Mouse (Mus musculus) hindbrain, embryonic 10.5 days (tissue): ENCODE data around the gene Zfhx2. TPM values are rescaled to one million over a fixed set of nuclear protein-coding genes. Genes with fewer than 3 reads are reported as not detected.
A peak's percentile ranks its signal among the peaks of the same experiment; 100 is the strongest.

Experiments
- DNase-seq: peaks from one replicate; pipeline ENCODE4 v3.0.0-alpha.2; 2017; ENCODE audit warnings: low spot score
- H3K27ac ChIP-seq: fragments of 300-500 bp; sonication (generic); 2 replicates; pipeline ENCODE4 v1.5.1; 2016; ENCODE audit warnings: mild to moderate bottlenecking, moderate library complexity
- H3K27me3 ChIP-seq: fragments of 300-500 bp; sonication (generic); 2 replicates; pipeline ENCODE4 v1.6.1; 2016; ENCODE audit warnings: mild to moderate bottlenecking; ENCODE audit not compliant: poor library complexity, insufficient read depth, severe bottlenecking
- H3K36me3 ChIP-seq: fragments of 300-500 bp; sonication (generic); 2 replicates; pipeline ENCODE4 v1.6.1; 2016; ENCODE audit warnings: mild to moderate bottlenecking, moderate library complexity
- H3K4me1 ChIP-seq: fragments of 300-500 bp; sonication (generic); replicated peaks from 2 replicates; pipeline ENCODE4 v1.6.1; 2016; ENCODE audit warnings: mild to moderate bottlenecking
- H3K4me3 ChIP-seq: fragments of 300-500 bp; sonication (generic); 2 replicates; pipeline ENCODE4 v1.5.1; 2016; ENCODE audit warnings: mild to moderate bottlenecking, moderate library complexity
- H3K9me3 ChIP-seq: fragments of 300-500 bp; sonication (generic); 2 replicates; pipeline ENCODE4 v1.6.1; 2016; ENCODE audit warnings: mild to moderate bottlenecking, moderate library complexity
- WGBS: fragments of 180-500 bp; shearing (Covaris S2); methylation state at CpG from one replicate; pipeline ENCODE4 v1.1.7; 2016; 5-methylcytosine and 5-hydroxymethylcytosine counted together
- polyA plus RNA-seq: library from polyadenylated mRNA; unstranded; fragments of >200 nt; fragmentation: Nextera tagmentation; extraction: Ambion mirVana; gene quantifications from 2 replicates; pipeline ENCODE4 v1.2.1, GENCODE M21; 2016

Gene Zfhx2
- polyA plus RNA-seq, 1 experiment from 2014 or later = 17.7 TPM

DNA sequence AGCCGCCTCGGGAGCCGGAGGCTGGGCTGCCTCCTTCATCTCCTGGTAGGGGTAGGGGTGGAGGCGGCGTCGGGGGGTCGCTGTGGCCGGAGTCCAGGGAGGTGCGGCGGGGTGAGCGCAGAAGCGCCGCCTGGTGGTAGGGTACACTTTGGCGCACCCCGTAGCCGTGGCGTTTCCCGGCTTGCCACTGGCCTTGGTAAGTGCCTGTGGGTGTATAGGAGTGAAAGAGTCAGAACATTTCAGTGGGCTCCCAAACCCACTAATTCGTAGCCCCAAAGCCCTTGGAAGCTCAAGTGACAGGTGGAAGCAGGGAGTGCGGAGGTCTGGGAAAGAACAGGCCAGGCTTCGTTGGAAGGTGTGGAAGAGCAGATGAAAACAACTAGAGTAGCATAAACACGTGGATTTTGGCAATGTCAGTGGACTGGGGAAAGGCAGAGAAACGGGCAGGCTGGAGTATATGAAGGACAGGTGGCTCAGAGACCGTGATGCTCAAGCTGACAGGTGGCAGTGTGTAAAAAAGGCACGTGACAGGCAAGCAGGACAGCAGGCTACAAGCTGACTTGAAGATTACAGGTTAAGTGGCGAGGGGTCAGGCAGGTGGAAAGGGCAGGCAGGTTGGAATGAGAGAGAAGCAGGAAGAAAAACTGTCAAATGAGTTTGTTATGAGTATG, 22.0 kb upstream of the Zfhx2 start:
- peaks cover 94% of the 10 kb centered on the region for H3K27me3 ChIP-seq
- 9% methylated on average over 26 of the region's 26 CpGs for WGBS
- 0 out of 2 replicates have a peak overlapping the region, but pooled peaks have one; percentile 86 for H3K27ac ChIP-seq
- H3K4me3 ChIP-seq = peak overlapping the region; percentile 73
- no peaks in the 10 kb centered on the region for H3K36me3 ChIP-seq
- H3K4me1 ChIP-seq = peaks cover 48% of the 10 kb centered on the region
- DNase-seq = peak; percentile 36
- no peaks in the 10 kb centered on the region for H3K9me3 ChIP-seq

DNA sequence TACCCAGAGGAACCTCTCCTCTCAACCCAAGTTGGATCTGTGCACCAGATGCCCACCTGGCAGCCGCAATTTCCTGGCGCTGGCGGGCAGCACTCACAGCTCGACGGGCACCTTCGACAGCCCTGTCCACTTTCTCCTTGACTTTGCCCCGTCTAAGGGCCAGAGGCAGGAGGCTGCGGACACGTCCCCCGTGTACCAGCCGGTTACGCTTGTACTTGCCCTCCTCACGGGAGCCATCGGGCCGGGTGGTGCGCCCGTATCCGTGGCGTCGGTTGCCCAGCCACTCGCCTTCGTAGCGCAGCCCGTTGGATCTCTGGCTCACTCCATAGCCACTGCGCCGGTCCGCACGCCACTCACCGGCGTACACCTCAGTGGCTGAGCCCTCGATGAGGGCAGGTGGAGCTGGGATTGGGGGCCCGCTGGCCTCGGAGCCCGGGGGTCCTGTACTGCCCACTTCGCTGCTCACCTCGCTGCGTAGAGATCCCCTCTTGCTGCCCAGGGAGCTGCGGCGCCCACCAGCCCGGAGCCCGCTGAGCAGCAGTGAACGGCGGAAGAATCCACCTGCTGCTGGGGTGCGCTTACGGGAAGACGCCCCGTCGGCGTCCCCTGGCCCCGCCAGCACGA, 21.3 kb upstream of the Zfhx2 start:
- Histone ChIP-seq H3K4me1 (peaks cover 54% of the 10 kb centered on the region), H3K9me3 (no peaks in the 10 kb centered on the region), H3K36me3 (no peaks in the 10 kb centered on the region), H3K4me3 (peak overlapping the region; percentile 73; the same call in 1 of the 2 replicates), H3K27me3 (peaks cover 96% of the 10 kb centered on the region), H3K27ac (no peak overlapping the region)
- WGBS = 71% methylated on average over 51 of the region's 51 CpGs
- DNase-seq = no peak

DNA sequence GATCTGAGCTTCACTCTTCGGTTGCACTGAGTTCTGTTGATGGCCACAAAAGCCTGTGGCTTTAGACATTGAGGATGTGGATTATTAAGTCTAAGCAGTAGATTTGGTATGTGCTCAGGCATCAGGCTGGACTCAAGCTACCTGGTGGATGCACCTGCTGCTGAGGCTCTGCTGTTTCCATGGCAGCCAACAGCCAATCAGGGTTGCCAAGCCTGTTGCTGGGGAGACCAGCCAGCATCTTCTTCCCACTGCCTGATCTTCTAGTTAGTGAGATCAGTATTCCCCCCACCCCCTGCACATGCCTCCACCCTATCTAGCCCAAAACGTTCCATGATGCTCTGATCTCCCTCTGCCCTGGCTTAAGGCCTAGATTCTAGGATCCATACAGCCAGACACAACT, 19.6 kb upstream of the Zfhx2 start:
- H3K27me3 ChIP-seq = peaks cover 90% of the 10 kb centered on the region
- WGBS = 86% methylated on average over 2 of the region's 2 CpGs
- no peaks in the 10 kb centered on the region for H3K9me3 ChIP-seq
- no peak overlapping the region for H3K27ac ChIP-seq
- no peak overlapping the region for H3K4me3 ChIP-seq
- H3K4me1 ChIP-seq = peaks cover 67% of the 10 kb centered on the region
- DNase-seq = no peak
- H3K36me3 ChIP-seq = no peaks in the 10 kb centered on the region

DNA sequence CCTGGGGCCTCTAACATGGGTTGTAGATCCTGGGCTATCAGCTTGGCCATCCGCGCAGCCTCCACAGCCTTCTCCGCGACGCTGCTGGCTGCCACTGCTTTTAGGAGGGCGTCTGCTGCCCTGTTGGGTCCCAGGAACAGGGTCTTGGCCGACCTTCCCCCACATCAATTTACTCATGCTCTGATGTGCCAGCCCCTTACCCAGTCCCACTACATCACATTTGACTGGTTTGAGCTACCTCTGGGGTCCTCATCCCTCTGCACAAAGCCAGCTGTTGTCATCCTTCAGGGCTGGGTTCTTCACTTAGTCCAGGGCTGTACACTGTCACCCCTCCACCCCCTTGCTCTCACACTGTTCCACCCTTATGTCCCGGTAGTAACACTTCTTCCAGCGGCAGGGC, 18.0 kb upstream of the Zfhx2 start:
- Histone ChIP-seq H3K27ac (peak overlapping the region; percentile 63; the same call in 1 of the 2 replicates), H3K36me3 (no peaks in the 10 kb centered on the region), H3K9me3 (no peaks in the 10 kb centered on the region), H3K27me3 (peaks cover 73% of the 10 kb centered on the region), H3K4me3 (no peak overlapping the region), H3K4me1 (peaks cover 67% of the 10 kb centered on the region)
- DNase-seq = no peak
- WGBS = 31% methylated on average over 9 of the region's 9 CpGs

DNA sequence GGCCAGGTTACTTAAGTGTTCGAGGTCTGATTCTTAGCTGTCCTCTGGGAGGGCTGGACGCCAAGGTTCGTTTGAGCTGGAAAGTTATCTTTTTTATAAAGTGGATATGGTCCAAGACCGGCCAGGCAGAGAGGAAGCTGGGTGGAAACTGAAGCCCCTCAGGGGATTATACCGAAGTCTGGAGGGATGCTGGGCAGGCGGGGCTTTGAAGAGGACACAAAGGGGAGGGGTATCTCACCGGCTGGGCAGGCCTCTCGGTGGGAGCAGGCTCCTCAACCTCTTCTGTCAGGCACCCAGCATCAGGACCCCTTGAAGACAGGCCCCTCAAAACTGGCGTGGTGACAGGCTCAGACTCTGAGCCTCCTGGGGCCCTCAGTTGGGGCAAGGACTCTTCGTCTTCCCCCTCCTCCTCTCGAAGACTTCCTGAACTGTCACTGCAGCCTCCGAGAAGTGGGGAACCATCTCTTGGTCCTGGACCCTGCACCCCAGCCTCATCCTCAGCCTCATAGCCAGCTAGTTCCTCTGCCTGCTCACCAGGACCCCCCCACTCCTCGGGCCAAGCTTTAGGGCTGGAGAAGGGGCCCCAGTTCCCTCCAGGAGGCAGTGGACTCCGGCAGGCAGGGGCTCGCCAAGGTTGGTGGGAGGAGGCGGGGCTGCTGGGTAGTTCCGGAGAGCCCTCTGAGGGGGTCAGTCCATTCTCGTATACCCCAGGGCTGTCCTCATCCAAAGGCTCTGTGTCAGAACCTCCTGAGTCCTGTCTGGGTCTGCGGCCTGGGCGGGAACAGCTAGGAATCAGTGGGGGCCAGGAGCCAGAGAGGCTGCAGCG, 17.1 kb upstream of the Zfhx2 start:
- WGBS = 15% methylated on average over 21 of the region's 21 CpGs

DNA sequence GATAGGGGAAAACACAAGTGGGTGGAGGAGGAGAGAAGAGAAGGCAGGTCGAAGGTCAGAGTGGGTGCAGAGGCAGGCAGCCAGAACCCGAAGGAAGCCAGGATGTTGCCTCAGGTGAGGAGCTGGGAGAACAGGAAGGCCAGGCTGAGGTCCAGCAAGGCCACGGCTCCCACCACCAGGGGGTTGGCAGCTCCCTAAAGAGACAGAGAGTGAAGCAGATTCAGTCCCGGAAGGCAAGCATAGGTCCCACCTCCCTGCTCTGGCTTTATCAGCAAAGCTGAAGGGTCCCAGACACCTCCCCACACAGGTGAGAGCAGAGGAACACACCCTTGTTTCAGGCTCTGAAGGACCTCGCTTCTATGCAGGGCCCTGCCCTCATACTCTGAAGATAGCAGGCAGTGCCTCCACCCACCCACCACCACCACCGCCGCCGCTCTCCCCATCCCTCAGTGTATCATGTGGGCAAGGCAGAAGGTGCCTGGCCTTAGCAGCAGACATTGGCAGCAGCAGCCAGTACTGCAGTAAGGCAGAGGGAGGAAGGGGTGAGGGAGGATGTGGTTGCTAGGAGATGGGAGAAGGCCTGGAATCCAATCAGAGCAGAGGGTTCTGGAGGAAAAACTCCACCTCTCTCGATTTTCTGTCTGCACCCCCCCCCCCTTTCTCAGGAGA, 16.2 kb upstream of the Zfhx2 start:
- Histone ChIP-seq H3K36me3 (no peaks in the 10 kb centered on the region), H3K27me3 (peaks cover 63% of the 10 kb centered on the region), H3K4me3 (no peak overlapping the region), H3K27ac (no peak overlapping the region; the same call in 1 of the 2 replicates), H3K4me1 (peaks cover 56% of the 10 kb centered on the region), H3K9me3 (no peaks in the 10 kb centered on the region)
- peak; percentile 43 for DNase-seq
- 31% methylated on average over 9 of the region's 9 CpGs for WGBS

More for the DNA sequence above, 17.1 kb upstream of the Zfhx2 start:
- H3K27ac ChIP-seq = peak overlapping the region; percentile 63
- no peaks in the 10 kb centered on the region for H3K9me3 ChIP-seq
- no peak for DNase-seq
- H3K36me3 ChIP-seq = no peaks in the 10 kb centered on the region
- H3K4me1 ChIP-seq = peaks cover 63% of the 10 kb centered on the region
- peak overlapping the region; percentile 29 for H3K4me3 ChIP-seq
- H3K27me3 ChIP-seq = peaks cover 72% of the 10 kb centered on the region

DNA sequence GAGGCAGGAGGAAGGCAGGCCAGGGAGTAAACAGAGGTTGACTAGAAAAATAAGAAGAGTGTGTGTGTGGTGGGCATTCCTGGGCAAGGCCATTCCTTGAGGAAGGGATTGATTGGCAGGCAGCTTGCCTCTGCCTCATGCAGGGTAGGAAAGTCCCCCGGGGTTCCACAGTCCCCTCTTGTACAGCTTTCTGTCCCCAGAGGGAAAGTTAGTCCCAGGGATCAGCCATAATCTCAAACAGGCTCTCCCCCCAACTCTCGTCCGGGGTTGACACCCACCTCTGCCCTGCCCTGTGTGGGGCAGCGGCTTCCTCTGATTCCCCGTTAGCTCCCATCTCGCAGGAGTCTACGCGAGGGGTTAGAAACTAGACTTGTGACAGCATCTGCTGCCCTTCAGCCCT, 14.9 kb upstream of the Zfhx2 start:
- no peaks in the 10 kb centered on the region for H3K9me3 ChIP-seq
- no peak for DNase-seq
- WGBS = 65% methylated on average over 8 of the region's 8 CpGs
- H3K4me3 ChIP-seq = no peak overlapping the region
- peaks cover 56% of the 10 kb centered on the region for H3K4me1 ChIP-seq
- no peak overlapping the region for H3K27ac ChIP-seq
- H3K27me3 ChIP-seq = peaks cover 51% of the 10 kb centered on the region
- peaks cover 5% of the 10 kb centered on the region; the same call in 1 of the 2 replicates for H3K36me3 ChIP-seq

DNA sequence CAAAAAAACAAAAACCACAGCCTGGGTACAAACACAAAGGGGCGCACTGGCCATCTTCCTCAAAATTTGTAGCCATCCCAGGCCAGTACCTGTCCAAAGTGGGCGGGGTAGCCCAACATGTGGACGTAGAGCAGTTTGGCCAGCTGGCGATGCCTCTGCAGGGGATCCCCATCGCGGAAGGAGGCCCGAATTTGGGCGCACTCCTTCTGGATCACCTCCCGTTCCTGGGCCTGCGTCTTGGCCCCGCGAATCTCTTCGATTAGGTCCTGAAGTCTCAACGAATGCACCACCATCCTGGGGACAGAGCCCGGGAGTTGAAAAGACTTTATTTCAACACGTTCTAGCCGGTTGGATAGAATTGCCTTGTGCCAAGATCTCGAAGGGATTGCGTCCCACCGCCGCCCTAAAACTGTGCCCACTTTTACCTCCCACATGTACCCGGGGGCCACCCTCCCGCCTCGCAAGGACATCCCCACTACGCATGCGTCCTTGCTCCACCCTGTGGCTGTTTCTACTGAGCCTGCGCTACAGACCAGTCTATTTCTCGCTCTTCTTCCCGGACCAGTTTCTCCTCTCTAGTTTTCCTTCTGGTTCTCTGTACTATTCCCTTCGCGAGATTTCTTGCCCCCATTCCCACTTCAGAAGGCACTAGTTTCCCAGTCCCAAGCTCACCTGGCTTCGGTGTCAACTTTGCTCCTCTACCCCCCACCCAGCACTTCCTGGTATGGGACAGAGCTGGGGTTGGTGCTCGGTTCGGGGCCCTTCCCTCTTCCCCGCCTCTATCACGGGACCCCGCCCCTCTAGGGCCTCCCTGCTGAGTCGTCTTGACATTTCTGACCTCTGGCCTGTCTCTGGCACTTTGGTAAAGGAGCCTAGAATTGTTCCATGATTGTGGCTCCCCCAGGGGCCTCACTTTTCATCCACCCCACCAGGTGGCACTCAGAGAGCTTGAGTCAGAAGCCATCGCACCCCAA, 14.0 kb upstream of the Zfhx2 start, which contains the start of gene Ap1g2:
Ap1g2 (minus strand) TSS at position 758 of the 974 bp plus-strand sequence.
- H3K36me3 ChIP-seq = peaks cover 8% of the 10 kb centered on the region

DNA sequence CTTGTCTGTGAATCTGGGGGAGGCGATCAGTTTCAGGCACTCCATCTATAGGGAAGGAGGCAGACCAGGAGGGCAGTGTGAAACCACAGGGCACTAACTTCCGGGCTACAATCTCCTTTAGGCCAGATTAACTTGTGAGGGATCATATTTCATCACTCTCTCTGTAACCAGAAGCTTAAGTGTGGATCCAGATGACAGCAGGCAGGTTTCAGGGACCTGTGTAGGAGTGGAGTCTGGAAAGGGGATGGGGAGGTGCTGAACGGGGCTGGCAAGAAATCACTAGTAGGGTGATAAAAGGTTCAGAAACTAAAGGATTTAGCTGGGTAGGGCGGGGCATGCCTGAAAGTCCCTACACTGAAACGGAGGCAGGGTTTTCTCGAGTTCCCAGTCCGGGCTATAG, 13.3 kb upstream of the Zfhx2 start:
- DNase-seq = no peak

More for the DNA sequence above, 14.0 kb upstream of the Zfhx2 start, which contains the start of gene Ap1g2:
- WGBS = under 1% methylated on average over 39 of the region's 39 CpGs
- Histone ChIP-seq H3K4me1 (peaks cover 56% of the 10 kb centered on the region), H3K4me3 (peak within 1 kb of the TSS; percentile 62), H3K9me3 (no peaks in the 10 kb centered on the region), H3K27ac (peak within 1 kb of the TSS; percentile 89), H3K27me3 (peaks cover 42% of the 10 kb centered on the region)
- peak; percentile 77 for DNase-seq

DNA sequence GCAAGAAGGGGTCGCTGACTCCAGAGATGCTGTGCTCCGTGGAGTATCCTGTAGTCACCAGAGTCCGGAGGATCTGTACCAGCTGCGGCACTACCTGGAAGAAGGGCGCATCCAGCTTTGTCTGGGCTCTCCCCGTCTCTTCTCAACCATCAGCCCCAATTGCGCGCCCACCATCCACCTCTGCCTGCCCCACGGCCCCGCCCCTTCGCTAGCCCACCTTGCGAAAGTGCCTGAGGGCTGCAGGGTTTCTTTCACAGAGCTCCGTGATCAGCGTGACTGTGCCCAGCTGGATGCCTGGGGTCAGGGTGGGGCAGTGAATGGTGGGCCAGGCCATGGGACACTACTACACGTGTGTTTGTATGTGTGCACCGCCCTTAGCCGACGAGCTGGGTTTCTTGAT, 12.2 kb upstream of the Zfhx2 start:
- Histone ChIP-seq H3K27me3 (peaks cover 24% of the 10 kb centered on the region), H3K9me3 (no peaks in the 10 kb centered on the region), H3K36me3 (peaks cover 24% of the 10 kb centered on the region), H3K4me3 (no peak overlapping the region), H3K4me1 (peaks cover 48% of the 10 kb centered on the region), H3K27ac (no peak overlapping the region)
- WGBS = 87% methylated on average over 18 of the region's 18 CpGs
- DNase-seq = no peak

More for the DNA sequence above, 13.3 kb upstream of the Zfhx2 start:
- peaks cover 34% of the 10 kb centered on the region for H3K27me3 ChIP-seq
- H3K9me3 ChIP-seq = no peaks in the 10 kb centered on the region
- H3K4me1 ChIP-seq = peaks cover 56% of the 10 kb centered on the region
- H3K4me3 ChIP-seq = peak overlapping the region; percentile 62
- WGBS = 5% methylated on average over 7 of the region's 7 CpGs
- peaks cover 16% of the 10 kb centered on the region for H3K36me3 ChIP-seq
- peak overlapping the region; percentile 89 for H3K27ac ChIP-seq

DNA sequence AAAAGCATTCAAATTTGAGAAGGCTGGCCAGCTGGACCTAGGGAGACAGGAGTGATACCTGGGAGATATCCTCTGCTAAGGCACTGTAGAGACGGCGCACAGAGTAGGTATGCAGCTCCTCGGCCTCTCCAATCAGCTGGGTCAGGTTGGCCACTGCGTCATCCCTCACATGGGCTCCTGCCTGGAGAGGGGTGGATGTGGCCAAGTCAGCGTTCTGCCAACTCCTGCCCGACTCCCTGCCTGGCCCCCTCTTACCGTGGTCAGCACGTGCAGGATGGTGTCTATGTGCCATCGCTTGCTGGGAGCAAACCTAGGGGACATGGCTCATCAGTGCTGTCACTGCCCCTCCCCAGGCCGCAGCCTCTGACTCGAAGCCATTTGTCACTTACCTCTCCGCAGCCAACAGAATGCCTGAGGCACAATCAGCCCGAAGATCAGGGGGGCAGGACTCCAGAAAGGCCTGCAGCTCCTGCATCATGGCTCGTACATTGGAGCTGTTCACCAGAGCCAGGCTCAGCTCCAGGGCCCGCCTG, 10.2 kb upstream of the Zfhx2 start:
- H3K27ac ChIP-seq = no peak overlapping the region
- H3K27me3 ChIP-seq = 0 out of 2 replicates have a peak, but pooled peaks cover 7% of the 10 kb centered on the region
- H3K36me3 ChIP-seq = peaks cover 44% of the 10 kb centered on the region
- WGBS = 83% methylated on average over 15 of the region's 15 CpGs
- H3K9me3 ChIP-seq = no peaks in the 10 kb centered on the region
- H3K4me1 ChIP-seq = peaks cover 32% of the 10 kb centered on the region
- DNase-seq = no peak
- H3K4me3 ChIP-seq = no peak overlapping the region
